Mouse (Mus musculus): Measurements from ENCODE around the gene Miga1. TPM values are rescaled to one million over a fixed set of nuclear protein-coding genes. Genes with fewer than 3 reads are reported as not detected.

The Miga1 gene
- total RNA-seq, 1 experiment = 28.7 TPM

GRCm38 (mm10) chr3:152224918-152225317, 115.3 kb downstream of the Miga1 start:
- Histone ChIP-seq H3K4me3 (ENCODE audit: insufficient read depth in 1 of 2, low read depth in 1 of 2, low read length in 2 of 2, poor library complexity in 1 of 2, severe bottlenecking in 1 of 2) (no peak overlapping the region), H3K36me3 (ENCODE audit: control insufficient read depth, insufficient read depth, low read length, poor library complexity, severe bottlenecking) (peaks cover 39% of the 10 kb centered on the region), H3K27ac (ENCODE audit: insufficient read depth, low read depth, low read length, poor library complexity, severe bottlenecking) (no peak overlapping the region), H3K4me1 (ENCODE audit: control insufficient read depth in 2 of 2, insufficient read depth in 2 of 2, low read length in 2 of 2, poor library complexity in 1 of 2) (0 out of 4 replicates have a peak, but pooled peaks cover 0 to 2% of the 10 kb centered on the region in 2 experiments), H3K9ac (ENCODE audit: insufficient read depth, low read depth, low read length, poor library complexity, severe bottlenecking) (no peak overlapping the region; the same call in 1 of the 2 replicates), H3K9me3 (ENCODE audit: control insufficient read depth, insufficient read depth, low read depth, low read length) (no peaks in the 10 kb centered on the region)
- in situ Hi-C loops (cut with MboI; ENCODE audit: low sequenced_read_pairs in 2 of 2, unreplicated experiment in 2 of 2) = no loop called here
- TF ChIP-seq MAFK (IDR thresholded peaks at IDR 0.05; ENCODE audit: insufficient read depth, low read depth, low read length) = no peak
- TF ChIP-seq ZC3H11A (IDR thresholded peaks at IDR 0.05; ENCODE audit: borderline replicate concordance, low read depth, low read length) = no peak
- TF ChIP-seq ZNF384 (IDR thresholded peaks at IDR 0.05; ENCODE audit: low read depth, low read length) = no peak
- TF ChIP-seq CHD2 (IDR thresholded peaks at IDR 0.05; ENCODE audit: low read depth, low read length) = no peak
- no peak for TF ChIP-seq HCFC1 (IDR thresholded peaks at IDR 0.05; ENCODE audit: borderline replicate concordance, insufficient read depth, low read length)
- DNase-seq (ENCODE audit: low read depth, low spot score) = no peak

Other genes starting within 250 kb of the Miga1 start
- 0.76 and 0.95 TPM in 2 replicates for gene Gipc2, start 174.2 kb downstream of the Miga1 start, total RNA-seq (2012; rRNA removed)
- 5.9 and 8.6 TPM in 2 replicates for gene Dnajb4, start 130.1 kb downstream of the Miga1 start, total RNA-seq (2012; rRNA removed)
- 242 and 244 TPM in 2 replicates for gene Fubp1, start 130.0 kb downstream of the Miga1 start, total RNA-seq (2012; rRNA removed)
- gene Nexn, start 74.1 kb downstream of the Miga1 start, total RNA-seq (2012; rRNA removed) = 2.6 and 3.1 TPM in 2 replicates
- gene Usp33, start 6.1 kb upstream of the Miga1 start, total RNA-seq (2012; rRNA removed) = 47.9 and 49.5 TPM in 2 replicates
- 36.3 and 40.9 TPM in 2 replicates for gene Zzz3, start 55.1 kb upstream of the Miga1 start, total RNA-seq (2012; rRNA removed)

Measured in ES-E14 (cell line).